Mouse (Mus musculus) liver, embryonic 16.5 days (tissue): ENCODE measurements around the gene Tuba3a. TPM values are rescaled to one million over a fixed set of nuclear protein-coding genes. Genes with fewer than 3 reads are reported as not detected.
"Not testable (repeated sequence)": the region's sequence is repeated elsewhere in the genome, so short reads cannot be mapped to it uniquely, and the experiment has no call there.

Source experiments
- ATAC-seq: fragments of 200-750 bp; cut with Nextera tagmentation; 2 replicates; pipeline ENCODE4 v1.8.0; 2017; ENCODE audit warnings: low read depth, mild to moderate bottlenecking, moderate number of reproducible peaks, moderate library complexity
- H3K27ac ChIP-seq: fragments of 300-500 bp; sonication (generic); 2 replicates; pipeline ENCODE4 v1.5.1; 2014; ENCODE audit warnings: mild to moderate bottlenecking, low read length
- H3K27me3 ChIP-seq: fragments of 300-500 bp; sonication (generic); 2 replicates; pipeline ENCODE4 v1.6.1; 2014; ENCODE audit warnings: low read depth, low read length, mixed read lengths; ENCODE audit not compliant: control insufficient read depth, insufficient read depth
- H3K36me3 ChIP-seq: fragments of 300-500 bp; sonication (generic); 2 replicates; pipeline ENCODE4 v1.6.1; 2014; ENCODE audit warnings: mild to moderate bottlenecking; ENCODE audit not compliant: control insufficient read depth, insufficient read depth
- H3K4me1 ChIP-seq: fragments of 300-500 bp; sonication (generic); 2 replicates; pipeline ENCODE4 v1.6.1; 2014; ENCODE audit warnings: low read depth, low read length, mixed read lengths; ENCODE audit not compliant: control insufficient read depth
- H3K4me2 ChIP-seq: fragments of 300-500 bp; sonication (generic); 2 replicates; pipeline ENCODE4 v1.6.1; 2014; ENCODE audit warnings: low read depth, low read length, mixed read lengths
- H3K4me3 ChIP-seq: fragments of 300-500 bp; sonication (generic); 2 replicates; pipeline ENCODE4 v1.5.1; 2014; ENCODE audit warnings: low read depth, mild to moderate bottlenecking, low read length
- H3K9ac ChIP-seq: fragments of 300-500 bp; sonication (generic); 2 replicates; pipeline ENCODE4 v1.6.1; 2014; ENCODE audit warnings: low read depth, low read length
- H3K9me3 ChIP-seq: fragments of 300-500 bp; sonication (generic); replicated peaks from 2 replicates; pipeline ENCODE4 v1.6.1; 2016; ENCODE audit warnings: low read length; ENCODE audit not compliant: control insufficient read depth
- WGBS: fragments of 180-500 bp; shearing (Covaris S2); extraction: QIAGEN DNeasy Blood & Tissue Kit; methylation state at CpG from one replicate; pipeline ENCODE4 v1.1.7; 2014; ENCODE audit not compliant: insufficient replicate concordance; 5-methylcytosine and 5-hydroxymethylcytosine counted together
- polyA plus RNA-seq: library from polyadenylated mRNA; unstranded; fragments of >200 nt; fragmentation: Nextera tagmentation; extraction: Ambion mirVana; gene quantifications from 2 replicates; pipeline ENCODE4 v1.2.1, GENCODE M21; 2015

The Tuba3a gene
- polyA plus RNA-seq, 1 experiment from 2014 or later = not detected

- no peaks in the 10 kb centered on the region for H3K36me3 ChIP-seq
- H3K9ac ChIP-seq = peak overlapping the region; percentile 74
- H3K4me1 ChIP-seq = peaks cover 8% of the 10 kb centered on the region
- no peaks in the 10 kb centered on the region; the same call in 1 of the 2 replicates for H3K27me3 ChIP-seq
- WGBS = 42% methylated on average over 22 of the region's 22 CpGs
- ATAC-seq = no peak
- peak overlapping the region; percentile 67 for H3K4me3 ChIP-seq
- H3K9me3 ChIP-seq = no peaks in the 10 kb centered on the region
- H3K4me2 ChIP-seq = peak overlapping the region; percentile 49
- peak overlapping the region; percentile 64 for H3K27ac ChIP-seq
These were observed 26.9 kb upstream of the Tuba3a start for GRCm38 (mm10) chr6:125312581-125313355.

GRCm38 (mm10) chr6:125312171-125312570 is 26.3 kb upstream of the Tuba3a start:
- WGBS = 65% methylated on average over 9 of the region's 9 CpGs
- Histone ChIP-seq H3K9ac (no peak overlapping the region), H3K4me2 (peak overlapping the region; percentile 49), H3K36me3 (peaks cover 1% of the 10 kb centered on the region; the same call in 1 of the 2 replicates), H3K27ac (no peak overlapping the region), H3K9me3 (no peaks in the 10 kb centered on the region), H3K4me1 (peaks cover 8% of the 10 kb centered on the region), H3K27me3 (no peaks in the 10 kb centered on the region; the same call in 1 of the 2 replicates), H3K4me3 (peak overlapping the region; percentile 67; the same call in 1 of the 2 replicates)
- ATAC-seq = no peak

- WGBS = 53% methylated on average over 5 of the region's 5 CpGs
- H3K9me3 ChIP-seq = no peaks in the 10 kb centered on the region
- H3K27me3 ChIP-seq = no peaks in the 10 kb centered on the region; the same call in 1 of the 2 replicates
- H3K27ac ChIP-seq = no peak overlapping the region
- no peak overlapping the region for H3K4me3 ChIP-seq
- no peak for ATAC-seq
- H3K9ac ChIP-seq = no peak overlapping the region
- no peak overlapping the region for H3K4me2 ChIP-seq
- H3K4me1 ChIP-seq = peaks cover 8% of the 10 kb centered on the region
- H3K36me3 ChIP-seq = peaks cover 3% of the 10 kb centered on the region; the same call in 1 of the 2 replicates
These were observed 23.6 kb upstream of the Tuba3a start for GRCm38 (mm10) chr6:125309406-125309805.

- Histone ChIP-seq H3K9me3 (no peaks in the 10 kb centered on the region), H3K9ac (no peak overlapping the region), H3K4me2 (no peak overlapping the region), H3K4me3 (no peak overlapping the region), H3K27ac (no peak overlapping the region), H3K4me1 (peaks cover 3% of the 10 kb centered on the region), H3K27me3 (no peaks in the 10 kb centered on the region; the same call in 1 of the 2 replicates), H3K36me3 (peaks cover 3% of the 10 kb centered on the region; the same call in 1 of the 2 replicates)
- WGBS = 52% methylated on average over 13 of the region's 13 CpGs
- no peak for ATAC-seq
These were observed 23.1 kb upstream of the Tuba3a start for GRCm38 (mm10) chr6:125308921-125309320.

GRCm38 (mm10) chr6:125307091-125307490 is 21.2 kb upstream of the Tuba3a start:
- peaks cover 3% of the 10 kb centered on the region; the same call in 1 of the 2 replicates for H3K36me3 ChIP-seq
- H3K27ac ChIP-seq = no peak overlapping the region
- WGBS = 77% methylated on average over 5 of the region's 5 CpGs
- no peak overlapping the region for H3K4me3 ChIP-seq
- peaks cover 3% of the 10 kb centered on the region for H3K4me1 ChIP-seq
- no peaks in the 10 kb centered on the region for H3K9me3 ChIP-seq
- no peak for ATAC-seq
- no peak overlapping the region for H3K4me2 ChIP-seq
- H3K9ac ChIP-seq = no peak overlapping the region
- H3K27me3 ChIP-seq = no peaks in the 10 kb centered on the region

DNA sequence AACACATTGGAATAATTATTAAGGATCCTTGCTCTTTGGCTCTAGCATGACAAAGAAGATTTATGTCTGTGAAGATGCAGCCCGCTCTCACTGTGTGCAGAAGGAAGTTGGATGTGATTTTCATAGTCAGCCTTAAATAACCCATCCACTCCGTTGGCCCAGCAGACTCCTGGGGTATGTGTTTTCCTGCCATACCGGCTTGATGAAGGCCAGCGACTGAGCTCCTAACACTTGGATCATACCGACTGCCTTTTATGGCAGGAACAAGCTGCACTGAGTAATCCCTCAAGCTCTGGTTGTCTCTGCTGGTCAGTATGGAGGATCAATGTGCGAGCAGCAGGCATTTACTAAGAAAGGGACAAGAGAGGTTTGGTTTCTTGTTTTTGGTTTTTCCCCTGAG is 19.6 kb upstream of the Tuba3a start:
- H3K9ac ChIP-seq = no peak overlapping the region
- ATAC-seq = no peak
- no peak overlapping the region for H3K4me2 ChIP-seq
- H3K36me3 ChIP-seq = peaks cover 3% of the 10 kb centered on the region; the same call in 1 of the 2 replicates
- no peak overlapping the region for H3K27ac ChIP-seq
- WGBS = 68% methylated on average over 6 of the region's 6 CpGs
- H3K4me3 ChIP-seq = no peak overlapping the region
- H3K9me3 ChIP-seq = no peaks in the 10 kb centered on the region
- H3K4me1 ChIP-seq = peaks cover 3% of the 10 kb centered on the region; the same call in 1 of the 2 replicates
- H3K27me3 ChIP-seq = no peaks in the 10 kb centered on the region

- WGBS = 64% methylated on average over 7 of the region's 7 CpGs
- H3K4me3 ChIP-seq, H3K27me3 ChIP-seq, H3K4me2 ChIP-seq, H3K9ac ChIP-seq, H3K36me3 ChIP-seq, H3K27ac ChIP-seq, ATAC-seq, H3K9me3 ChIP-seq, H3K4me1 ChIP-seq: not testable (repeated sequence)
These were observed 18.6 kb upstream of the Tuba3a start for GRCm38 (mm10) chr6:125304408-125304807.

DNA sequence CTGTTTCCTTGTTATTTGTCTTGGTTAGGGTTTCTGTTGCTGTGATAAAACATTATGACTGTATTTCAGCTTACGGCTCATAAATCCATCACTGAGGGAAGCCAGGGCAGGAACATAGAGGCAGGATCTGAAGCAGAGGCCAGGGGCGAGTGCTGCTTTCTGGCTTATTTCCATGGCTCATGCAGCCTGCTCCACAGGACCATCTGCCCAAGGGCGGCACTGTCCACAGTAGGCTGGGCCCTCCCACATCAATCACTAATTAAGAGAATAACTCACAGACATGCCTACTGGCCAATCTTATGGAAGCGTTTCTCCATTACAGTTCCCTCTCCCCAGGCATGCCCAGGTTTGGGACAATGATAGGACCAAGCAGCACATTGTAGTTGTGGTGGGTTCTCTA is 17.4 kb upstream of the Tuba3a start:
- Histone ChIP-seq H3K4me2 (no peak overlapping the region), H3K4me3 (no peak overlapping the region), H3K27me3 (no peaks in the 10 kb centered on the region), H3K4me1 (no peaks in the 10 kb centered on the region), H3K9me3 (no peaks in the 10 kb centered on the region), H3K27ac (no peak overlapping the region), H3K9ac (no peak overlapping the region), H3K36me3 (peaks cover 3% of the 10 kb centered on the region; the same call in 1 of the 2 replicates)
- WGBS = 66% methylated on average over 4 of the region's 4 CpGs
- no peak for ATAC-seq
